22 mouse cellular contexts compared by ENCODE assay signal in the genomic region with DNA sequence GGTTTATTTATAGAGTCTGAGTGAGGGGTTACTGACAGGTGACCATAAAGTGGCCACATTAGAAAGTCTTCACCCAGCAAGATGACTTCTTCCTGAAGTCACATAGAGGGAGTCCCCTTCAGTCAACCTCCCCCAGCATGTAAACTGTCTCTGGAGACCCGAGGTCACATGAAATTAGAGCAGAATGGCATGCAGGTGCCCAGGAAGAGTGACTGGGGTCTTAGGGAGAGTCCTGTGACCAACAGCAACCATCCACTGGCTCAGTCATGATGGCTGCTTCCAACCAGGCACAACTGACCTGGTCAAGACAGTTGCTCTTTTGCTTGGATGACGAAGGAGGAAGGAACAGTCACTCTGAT. TPM values are rescaled to one million over a fixed set of nuclear protein-coding genes. Genes with fewer than 3 reads are reported as not detected.
DNase-seq lines count a peak whose midpoint lies in the region; ATAC-seq and TF ChIP-seq lines count a peak whose summit lies in the region.
"Had no signal": no experiment of that assay in that cellular context is flagged by ENCODE, and none has a peak within 500 bp of the region (broad histone marks: within the 10 kb centered on the region; RNA-seq: fewer than 3 reads in every experiment).

No protein-coding gene starts in this region.

- H3K9ac ChIP-seq in heart, embryonic 11.5 days (ENCODE audit: low read depth, low read length) = no peak overlapping the region
- no peak overlapping the region for H3K9ac ChIP-seq in midbrain, embryonic 14.5 days (replicated peaks; ENCODE audit: low read length)
- H3K9ac ChIP-seq in midbrain, embryonic 11.5 days (ENCODE audit: low read length) = no peak overlapping the region
- H3K9ac ChIP-seq: embryonic facial prominence, embryonic 12.5 days; forebrain, embryonic 15.5 days; hindbrain, embryonic 14.5 days; intestine, embryonic 15.5 days; liver, embryonic 14.5 days; midbrain, embryonic 15.5 days; neural tube, embryonic 15.5 days had no signal

- H3K4me1 ChIP-seq in heart, embryonic 11.5 days (ENCODE audit: control insufficient read depth, insufficient read depth, low read length) = no peaks in the 10 kb centered on the region
- H3K4me1 ChIP-seq in midbrain, embryonic 14.5 days (ENCODE audit: control insufficient read depth, insufficient read depth, low read length) = no peaks in the 10 kb centered on the region; the same call in 1 of the 2 replicates
- 0 out of 2 replicates have a peak, but pooled peaks cover 2% of the 10 kb centered on the region for H3K4me1 ChIP-seq in midbrain, embryonic 11.5 days (ENCODE audit: control insufficient read depth, insufficient read depth, low read length)

- H3K27me3 ChIP-seq in heart, embryonic 11.5 days (ENCODE audit: control insufficient read depth, insufficient read depth, low read length) = no peaks in the 10 kb centered on the region
- H3K27me3 ChIP-seq in midbrain, embryonic 14.5 days (ENCODE audit: control insufficient read depth, insufficient read depth, low read length) = no peaks in the 10 kb centered on the region
- no peaks in the 10 kb centered on the region for H3K27me3 ChIP-seq in midbrain, embryonic 11.5 days (ENCODE audit: control insufficient read depth, insufficient read depth, low read length)
- H3K27me3 ChIP-seq in myocyte (ENCODE audit: control insufficient read depth, insufficient read depth, insufficient read length) = no peaks in the 10 kb centered on the region
- H3K27me3 ChIP-seq: embryonic facial prominence, embryonic 12.5 days; forebrain, embryonic 15.5 days; intestine, embryonic 15.5 days; midbrain, embryonic 15.5 days; neural tube, embryonic 15.5 days had no signal

- H3K36me3 ChIP-seq in heart, embryonic 11.5 days (ENCODE audit: control insufficient read depth, insufficient read depth, low read length) = no peaks in the 10 kb centered on the region
- H3K36me3 ChIP-seq in midbrain, embryonic 14.5 days (ENCODE audit: control insufficient read depth, insufficient read depth, low read length) = no peaks in the 10 kb centered on the region
- no peaks in the 10 kb centered on the region for H3K36me3 ChIP-seq in midbrain, embryonic 11.5 days (ENCODE audit: control insufficient read depth, insufficient read depth, low read length)
- H3K36me3 ChIP-seq in myocyte (ENCODE audit: control insufficient read depth, insufficient read depth) = no peaks in the 10 kb centered on the region
- H3K36me3 ChIP-seq: embryonic facial prominence, embryonic 12.5 days; forebrain, embryonic 15.5 days; heart, embryonic 10.5 days; intestine, embryonic 15.5 days; midbrain, embryonic 15.5 days; neural tube, embryonic 15.5 days had no signal

- no peak for ATAC-seq in heart, embryonic 11.5 days (replicated peaks; ENCODE audit: insufficient number of reproducible peaks, low FRiP score, low TSS enrichment)
- no peak for ATAC-seq in midbrain, embryonic 14.5 days (ENCODE audit: low FRiP score, low TSS enrichment)
- ATAC-seq in midbrain, embryonic 11.5 days (ENCODE audit: low FRiP score) = no peak
- ATAC-seq: forebrain, embryonic 15.5 days; intestine, embryonic 15.5 days had no signal

- 38% methylated on average over 2 of the region's 2 CpGs for WGBS in heart, embryonic 11.5 days (ENCODE audit: insufficient replicate concordance)
- WGBS in midbrain, embryonic 14.5 days = 53% methylated on average over 2 of the region's 2 CpGs
- 47% methylated on average over 2 of the region's 2 CpGs for WGBS in midbrain, embryonic 11.5 days

- no peak overlapping the region for H3K4me3 ChIP-seq in heart, embryonic 11.5 days (ENCODE audit: low read depth, low read length)
- H3K4me3 ChIP-seq in midbrain, embryonic 14.5 days (replicated peaks; ENCODE audit: low read depth, low read length) = no peak overlapping the region
- H3K4me3 ChIP-seq in midbrain, embryonic 11.5 days (ENCODE audit: low read depth, low read length) = no peak overlapping the region
- H3K4me3 ChIP-seq in myocyte = no peak overlapping the region
- H3K4me3 ChIP-seq: embryonic facial prominence, embryonic 12.5 days; intestine, embryonic 15.5 days; layer of hippocampus, adult 2 months had no signal

- no peaks in the 10 kb centered on the region for H3K79me2 ChIP-seq in myocyte (ENCODE audit: control insufficient read depth, insufficient read depth)

- peak; percentile 16 for DNase-seq in cerebellum, adult 8-10 months
- no peak for DNase-seq in cerebellum, postnatal 36 days
- DNase-seq in heart, adult 11 months = peak; percentile 94
- no peak for DNase-seq in midbrain, embryonic 14.5 days
- DNase-seq in midbrain, embryonic 11.5 days (ENCODE audit: low spot score, missing footprints) = no peak
- no peak for DNase-seq in layer of hippocampus, adult 9-10 months (ENCODE audit: low spot score)
- DNase-seq: adrenal gland, postnatal 25 days; left cerebral cortex, postnatal 4 days; right cerebral cortex, postnatal 14 days; thymus, postnatal 14 days had no signal

- no peak overlapping the region for H3ac ChIP-seq in myocyte (ENCODE audit: control insufficient read depth, insufficient read length)

- H3K27ac ChIP-seq in heart, embryonic 11.5 days (ENCODE audit: low read depth, low read length) = no peak overlapping the region
- 0 out of 2 replicates have a peak overlapping the region, but pooled peaks have one; percentile 90 for H3K27ac ChIP-seq in midbrain, embryonic 14.5 days (replicated peaks; ENCODE audit: low read depth, low read length)
- H3K27ac ChIP-seq in midbrain, embryonic 11.5 days (ENCODE audit: low read depth, low read length) = no peak overlapping the region
- H3K27ac ChIP-seq: embryonic facial prominence, embryonic 12.5 days; heart, embryonic 10.5 days; intestine, embryonic 15.5 days; liver, embryonic 14.5 days; macrophage had no signal

- no peak overlapping the region for H3K4me2 ChIP-seq in heart, embryonic 11.5 days
- H3K4me2 ChIP-seq in midbrain, embryonic 14.5 days (ENCODE audit: low read length) = no peak overlapping the region
- no peak overlapping the region for H3K4me2 ChIP-seq in midbrain, embryonic 11.5 days
- peak overlapping the region; percentile 84 for H3K4me2 ChIP-seq in myocyte (ENCODE audit: low read depth)

- no peak for TF ChIP-seq POLR2A in myocyte (IDR thresholded peaks at IDR 0.05; ENCODE audit: insufficient read length, low read depth)

- no peaks in the 10 kb centered on the region for H3K9me3 ChIP-seq in heart, embryonic 11.5 days (replicated peaks; ENCODE audit: control insufficient read depth, low read length)
- no peaks in the 10 kb centered on the region for H3K9me3 ChIP-seq in midbrain, embryonic 14.5 days (ENCODE audit: control insufficient read depth, low read length)
- no peaks in the 10 kb centered on the region for H3K9me3 ChIP-seq in midbrain, embryonic 11.5 days (ENCODE audit: control insufficient read depth, low read length)
- H3K9me3 ChIP-seq: embryonic facial prominence, embryonic 12.5 days; forebrain, embryonic 15.5 days; heart, embryonic 10.5 days; intestine, embryonic 15.5 days; midbrain, embryonic 15.5 days; neural tube, embryonic 15.5 days had no signal

TF ChIP-seq in myocyte, 11 proteins besides CTCF, POLR2A, EP300 and RAD21:
- no peak for TF ChIP-seq REST (IDR thresholded peaks at IDR 0.05; ENCODE audit: insufficient read depth, insufficient read length)
- TF ChIP-seq TCF3 (IDR thresholded peaks at IDR 0.05; ENCODE audit: insufficient read length, low read depth) = no peak
- no peak for TF ChIP-seq MAX (IDR thresholded peaks at IDR 0.05; ENCODE audit: low read depth)
- no peak for TF ChIP-seq TCF12 (IDR thresholded peaks at IDR 0.05; ENCODE audit: insufficient read depth, poor library complexity, severe bottlenecking)
- TF ChIP-seq POLR2AphosphoS2 (IDR thresholded peaks at IDR 0.05; ENCODE audit: insufficient read length, low read depth) = no peak
- no peak for TF ChIP-seq USF1 (IDR thresholded peaks at IDR 0.05; ENCODE audit: low read depth)
- no peak for TF ChIP-seq E2F4 (IDR thresholded peaks at IDR 0.05; ENCODE audit: insufficient read depth)
- no peak for TF ChIP-seq SRF (IDR thresholded peaks at IDR 0.05; ENCODE audit: control insufficient read depth, insufficient read length, low read depth)
- TF ChIP-seq MYOG (IDR thresholded peaks at IDR 0.05; ENCODE audit: control insufficient read depth in 1 of 3, insufficient read depth in 1 of 3, insufficient read length in 2 of 3, low read depth in 2 of 3) = no peak
- TF ChIP-seq CEBPB (IDR thresholded peaks at IDR 0.05; ENCODE audit: insufficient read depth, poor library complexity, severe bottlenecking) = no peak
- no peak for TF ChIP-seq MYOD1 (IDR thresholded peaks at IDR 0.05; ENCODE audit: control insufficient read depth in 1 of 3, insufficient read length in 2 of 3, low read depth in 2 of 3)

RNA-seq across cellular contexts. Expression of gene Shf, which starts 10.3 kb away (rescaled TPM):
- polyA plus RNA-seq in heart, embryonic 11.5 days (2014; fragmentation: Nextera tagmentation; extraction: Ambion mirVana) = 3.7 and 3.8 TPM in 2 replicates
- polyA plus RNA-seq in midbrain, embryonic 14.5 days (2014; fragmentation: Nextera tagmentation; extraction: Ambion mirVana) = 15.9 and 19.2 TPM in 2 replicates
- polyA plus RNA-seq in midbrain, embryonic 11.5 days (2014; fragmentation: Nextera tagmentation; extraction: Ambion mirVana) = 6.7 and 9.2 TPM in 2 replicates
- 48.5 TPM for polyA plus RNA-seq in myocyte (2012; fragmentation: generic; extraction: Trizol)

RNA-seq across cellular contexts. Expression of gene Slc28a2, which starts 47.0 kb away (rescaled TPM):
- 0.27 TPM in 2 replicates for polyA plus RNA-seq in heart, embryonic 11.5 days (2014; fragmentation: Nextera tagmentation; extraction: Ambion mirVana)
- polyA plus RNA-seq in midbrain, embryonic 14.5 days (2014; fragmentation: Nextera tagmentation; extraction: Ambion mirVana) = not detected in 2 replicates
- 0.22 TPM in 1 of 2 replicates, not detected in the other for polyA plus RNA-seq in midbrain, embryonic 11.5 days (2014; fragmentation: Nextera tagmentation; extraction: Ambion mirVana)
- not detected for polyA plus RNA-seq in myocyte (2012; fragmentation: generic; extraction: Trizol)
- polyA plus RNA-seq: forebrain, embryonic 15.5 days; midbrain, embryonic 15.5 days; neural tube, embryonic 15.5 days had no signal

Comparison
In these comparisons a context has a peak if more than half of its experiments do, and no peak if none do; other contexts are left out.
1. DNase-seq: peak in cerebellum, adult 8-10 months (single experiment) and heart, adult 11 months (single experiment); none in cerebellum, postnatal 36 days (0 of 2), midbrain, embryonic 14.5 days (single experiment), midbrain, embryonic 11.5 days (single experiment) and layer of hippocampus, adult 9-10 months (single experiment).